Mouse (Mus musculus) splenic B cell, adult 2 months (primary cell): ENCODE results near the gene Naip5.
A peak's percentile ranks its signal among the peaks of the same experiment; 100 is the strongest.
"Not testable (repeated sequence)": the region's sequence is repeated elsewhere in the genome, so short reads cannot be mapped to it uniquely, and the experiment has no call there.

ENCODE experiments used
- DNase-seq: peaks from one replicate; pipeline ENCODE4 v3.0.0-alpha.2; 2011; ENCODE audit warnings: low read depth, low spot score
- H3K27me3 ChIP-seq: 2 replicates; pipeline ENCODE4 v1.6.1; 2012; ENCODE audit warnings: mild to moderate bottlenecking, low read length, moderate library complexity, mixed read lengths; ENCODE audit not compliant: control insufficient read depth, poor library complexity, insufficient read depth, severe bottlenecking
- H3K36me3 ChIP-seq: 2 replicates; pipeline ENCODE4 v1.6.1; 2012; ENCODE audit warnings: mild to moderate bottlenecking, low read length, moderate library complexity, mixed read lengths; ENCODE audit not compliant: control insufficient read depth, poor library complexity, insufficient read depth, severe bottlenecking

Naip5 gene

DNA sequence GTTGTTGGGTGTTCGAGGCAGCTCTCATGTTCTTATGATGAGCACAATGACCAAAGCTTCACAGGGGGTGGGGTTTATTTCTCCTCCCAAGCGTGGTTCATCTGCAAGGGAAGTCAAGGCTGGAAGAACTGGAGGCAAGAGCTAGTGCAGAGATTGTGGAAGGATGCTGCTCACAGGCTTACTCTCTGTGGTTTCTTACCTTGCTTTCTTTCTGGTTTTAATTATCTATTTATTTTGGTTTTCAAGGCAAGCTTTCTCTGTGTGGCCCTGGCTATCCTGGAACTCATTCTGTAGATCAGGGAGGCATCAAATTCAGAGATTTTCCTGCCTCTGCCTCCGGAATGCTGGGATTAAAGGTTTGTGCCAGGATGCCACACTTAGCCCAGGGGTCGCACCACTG lies at the start of gene Naip5:
Gene Naip5 (minus strand): TSS at position 101 of the 400 bp plus-strand sequence.
- not testable (repeated sequence) for H3K27me3 ChIP-seq, DNase-seq, H3K36me3 ChIP-seq

DNA sequence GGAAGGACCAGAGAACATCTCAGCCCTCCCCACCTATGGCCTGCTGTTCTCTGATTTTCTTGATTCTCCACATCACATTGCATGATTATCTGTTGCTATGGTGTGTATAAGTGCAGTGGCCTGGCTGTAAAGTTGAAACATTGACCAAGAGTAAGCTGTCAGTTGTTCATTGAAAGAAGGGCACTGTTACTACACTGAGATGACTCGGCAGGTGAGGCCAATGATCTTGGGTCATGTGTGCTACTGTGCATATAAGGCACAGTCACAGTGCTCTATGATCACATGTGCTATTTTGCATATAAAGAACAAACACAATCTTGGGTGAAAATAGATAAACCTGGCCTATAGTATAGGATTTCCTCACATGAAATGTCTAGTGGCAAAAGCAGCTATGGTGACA lies 38.5 kb upstream of the Naip5 start:
- no peak for DNase-seq
- Histone ChIP-seq H3K36me3 (no peaks in the 10 kb centered on the region), H3K27me3 (no peaks in the 10 kb centered on the region)

DNA sequence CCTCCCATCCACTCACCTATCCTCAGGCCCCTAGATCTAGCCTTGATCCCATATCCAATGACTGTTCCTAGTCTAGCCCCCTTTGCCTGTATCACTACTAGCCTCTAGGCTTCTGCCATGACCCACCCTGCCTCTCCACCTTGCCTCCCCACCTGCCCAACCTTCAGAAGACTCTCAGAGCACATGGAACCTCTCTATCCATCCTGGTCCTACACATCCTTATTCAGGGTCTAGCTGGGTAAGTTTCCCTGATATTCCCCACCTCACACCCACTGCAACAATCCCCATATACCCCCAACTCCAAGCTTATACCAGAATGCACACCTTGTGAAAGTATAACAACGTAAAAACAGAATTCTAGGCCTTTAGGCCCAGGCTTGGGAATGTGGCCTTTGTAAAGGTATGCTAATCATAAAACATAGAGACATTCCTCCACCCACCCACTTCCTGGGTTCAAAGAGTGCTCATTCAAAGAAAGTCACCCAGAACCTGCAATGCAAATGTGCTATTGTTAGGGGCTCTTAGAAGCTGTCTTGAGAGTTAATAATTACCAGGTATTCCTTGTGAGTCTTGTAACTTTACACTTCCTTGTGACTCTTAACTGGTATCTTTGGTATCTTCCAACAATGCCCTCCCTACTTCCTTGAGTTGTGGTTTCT lies 25.5 kb upstream of the Naip5 start:
- not testable (repeated sequence) for DNase-seq, H3K36me3 ChIP-seq, H3K27me3 ChIP-seq

DNA sequence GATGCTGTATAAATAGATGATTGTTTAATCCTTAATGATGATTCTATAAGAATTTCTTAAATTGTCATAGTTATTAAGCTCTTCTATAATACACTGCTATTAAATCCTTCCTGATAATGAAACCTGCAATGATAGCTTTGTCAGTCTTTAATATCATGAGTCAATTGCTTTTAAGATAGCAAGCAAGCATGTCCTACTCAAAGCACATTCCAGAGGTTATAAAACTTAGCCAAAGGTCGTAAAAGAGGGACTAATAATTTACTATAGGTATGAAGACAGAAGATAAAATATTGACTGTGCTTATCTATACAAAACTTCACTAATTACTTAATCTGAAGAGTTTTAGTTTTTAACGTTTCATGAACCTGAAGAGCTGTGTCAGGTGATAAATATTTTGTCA lies 10.9 kb upstream of the Naip5 start:
- not testable (repeated sequence) for H3K27me3 ChIP-seq, DNase-seq, H3K36me3 ChIP-seq

DNA sequence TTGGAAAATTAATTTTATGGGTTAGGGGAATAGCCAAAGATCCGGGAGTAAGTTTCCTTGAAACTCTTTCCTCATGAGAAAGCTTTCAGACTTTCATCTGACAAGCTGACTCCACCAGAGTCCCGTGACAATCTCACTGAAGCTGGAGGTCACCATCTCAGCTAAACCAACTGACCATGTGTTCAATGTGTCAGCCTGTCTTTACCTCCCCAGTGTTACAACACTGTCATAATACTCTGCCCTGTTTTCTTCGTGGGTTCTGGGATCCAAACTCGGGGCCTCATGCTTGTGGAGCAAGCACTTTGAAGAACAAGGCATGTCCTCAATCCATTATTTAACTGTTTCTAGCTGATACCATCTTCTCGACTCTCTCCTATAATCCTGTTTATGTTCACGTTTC lies 9.8 kb upstream of the Naip5 start:
- H3K36me3 ChIP-seq, DNase-seq, H3K27me3 ChIP-seq: not testable (repeated sequence)

DNA sequence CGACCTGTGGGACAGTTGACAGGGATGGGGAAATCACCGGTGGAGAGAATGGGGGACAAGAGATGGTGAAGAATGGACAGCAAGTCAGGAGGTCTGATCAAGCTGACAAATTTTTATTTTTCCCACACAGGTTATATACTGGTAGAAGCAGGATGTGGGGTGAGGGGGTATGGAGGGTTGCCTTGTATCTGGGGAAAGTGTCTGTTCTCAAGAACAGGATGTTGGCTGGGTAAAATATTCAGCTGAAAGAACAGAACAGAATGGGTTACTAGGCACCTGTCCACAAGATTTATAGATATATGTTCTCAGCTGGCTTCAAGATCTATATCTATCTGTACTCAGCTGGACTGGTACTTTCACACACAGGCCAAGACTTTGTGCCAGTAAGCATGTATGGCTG lies 5.8 kb upstream of the Naip5 start:
- DNase-seq, H3K27me3 ChIP-seq, H3K36me3 ChIP-seq: not testable (repeated sequence)

DNA sequence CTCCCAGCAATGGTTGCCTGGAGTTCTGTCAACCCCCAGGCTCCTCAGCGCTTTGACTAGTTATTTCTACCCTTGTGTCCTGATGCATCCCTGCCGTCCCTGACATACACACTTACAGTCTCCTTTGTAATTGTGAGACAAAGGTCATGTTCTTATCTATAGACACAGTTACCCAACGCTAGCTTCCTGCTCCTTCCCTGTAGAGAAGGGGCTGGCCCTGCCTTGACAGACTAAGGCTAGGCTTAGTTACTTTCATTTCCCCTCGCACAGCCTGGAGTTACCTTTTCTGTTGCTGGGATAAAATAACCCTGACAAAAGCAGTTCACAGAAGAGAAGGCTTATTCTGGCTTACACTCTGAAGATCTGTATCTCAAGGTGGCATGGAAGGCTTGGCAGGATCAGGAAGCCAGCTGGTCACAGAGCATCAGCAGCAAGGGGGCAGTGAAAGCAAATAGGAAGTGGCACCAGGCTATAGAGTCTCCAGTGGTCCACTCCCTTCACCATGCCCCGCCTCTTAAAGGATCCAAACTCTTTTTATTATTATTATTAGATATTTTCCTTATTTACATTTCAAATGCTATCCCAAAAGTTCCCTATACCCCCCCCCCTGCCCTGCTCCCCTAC lies 885 bp upstream of the Naip5 start:
- not testable (repeated sequence) for H3K27me3 ChIP-seq, H3K36me3 ChIP-seq
- DNase-seq: peak; percentile 17

DNA sequence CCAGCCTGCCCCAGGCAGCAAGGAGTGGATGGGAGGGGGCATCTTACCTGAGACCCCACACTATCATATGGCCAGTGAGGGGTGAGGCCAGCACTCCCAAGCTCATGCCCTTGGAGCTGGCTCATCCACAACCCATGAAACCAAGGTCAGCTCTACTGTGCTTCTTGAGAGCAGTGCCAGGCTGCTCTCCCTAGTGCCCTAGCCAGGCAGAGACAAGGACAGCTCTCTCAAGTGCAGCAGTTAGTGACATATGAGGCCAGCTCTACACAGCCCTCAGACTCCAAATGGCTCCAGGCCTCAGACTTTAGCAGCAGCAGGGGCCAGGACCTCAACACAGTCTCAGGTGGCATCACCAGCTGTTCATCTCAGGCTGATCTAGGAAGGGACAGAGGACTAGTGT lies 2.4 kb downstream of the Naip5 start:
- H3K27me3 ChIP-seq: no peaks in the 10 kb centered on the region
- H3K36me3 ChIP-seq: no peaks in the 10 kb centered on the region
- DNase-seq: no peak

DNA sequence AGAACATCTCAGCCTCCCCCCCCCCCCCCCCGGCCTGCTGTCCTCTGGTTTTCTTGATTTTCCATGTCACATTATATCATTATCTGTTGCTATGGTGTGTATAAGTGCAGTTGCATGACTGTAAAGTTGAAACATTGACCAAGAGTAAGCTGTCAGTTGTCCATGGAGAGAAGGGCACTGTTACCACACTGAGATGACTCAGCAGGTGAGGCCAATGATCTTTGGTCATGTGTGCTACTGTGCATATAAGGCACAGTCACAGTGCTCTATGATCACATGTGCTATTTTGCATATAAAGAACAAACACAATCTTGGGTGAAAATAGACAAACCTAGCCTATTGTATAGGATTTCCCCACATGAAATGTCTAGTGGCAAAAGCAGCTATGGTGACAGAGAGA lies 32.4 kb downstream of the Naip5 start:
- not testable (repeated sequence) for H3K36me3 ChIP-seq, H3K27me3 ChIP-seq, DNase-seq

DNA sequence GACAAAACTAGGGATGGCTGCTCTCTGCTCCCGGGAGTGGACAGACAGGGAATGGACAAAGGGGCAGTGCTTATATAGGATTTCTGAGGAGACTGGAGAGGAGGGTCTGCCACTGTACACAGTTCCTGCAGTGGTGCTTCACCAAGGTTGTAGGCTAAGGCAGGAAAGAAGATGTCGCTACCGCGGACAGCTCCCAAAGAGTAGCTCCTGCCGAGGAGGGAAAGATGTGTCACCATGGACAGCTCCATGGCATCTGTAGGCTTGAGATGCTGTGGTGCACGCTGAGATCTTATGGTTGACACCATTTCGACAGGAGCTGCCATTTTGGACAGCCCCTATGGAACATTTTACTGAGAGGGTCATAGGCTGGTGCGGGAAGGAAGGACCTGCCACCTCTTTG lies 35.6 kb downstream of the Naip5 start:
- peak; percentile 31 for DNase-seq
- Histone ChIP-seq H3K36me3 (no peaks in the 10 kb centered on the region), H3K27me3 (no peaks in the 10 kb centered on the region)

DNA sequence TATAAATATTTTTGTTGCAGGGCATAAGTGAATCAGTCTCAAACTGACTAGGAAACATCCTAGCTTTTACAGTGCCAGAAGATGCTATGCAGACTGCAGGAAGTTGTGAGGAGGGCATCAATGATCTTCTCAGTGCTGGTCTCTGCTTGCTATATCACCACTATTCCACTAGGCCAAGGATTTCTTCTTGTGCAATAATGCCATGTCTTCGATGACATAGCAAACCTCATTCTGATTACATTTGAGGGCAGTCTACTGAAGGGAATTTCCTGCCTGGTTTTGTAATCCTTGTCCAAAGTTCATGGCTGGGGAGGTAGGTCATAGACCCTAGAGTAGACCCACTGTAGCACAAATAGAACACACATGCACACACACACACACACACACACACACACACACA lies 42.8 kb downstream of the Naip5 start:
- H3K27me3 ChIP-seq: no peaks in the 10 kb centered on the region
- H3K36me3 ChIP-seq: no peaks in the 10 kb centered on the region
- DNase-seq: no peak

DNA sequence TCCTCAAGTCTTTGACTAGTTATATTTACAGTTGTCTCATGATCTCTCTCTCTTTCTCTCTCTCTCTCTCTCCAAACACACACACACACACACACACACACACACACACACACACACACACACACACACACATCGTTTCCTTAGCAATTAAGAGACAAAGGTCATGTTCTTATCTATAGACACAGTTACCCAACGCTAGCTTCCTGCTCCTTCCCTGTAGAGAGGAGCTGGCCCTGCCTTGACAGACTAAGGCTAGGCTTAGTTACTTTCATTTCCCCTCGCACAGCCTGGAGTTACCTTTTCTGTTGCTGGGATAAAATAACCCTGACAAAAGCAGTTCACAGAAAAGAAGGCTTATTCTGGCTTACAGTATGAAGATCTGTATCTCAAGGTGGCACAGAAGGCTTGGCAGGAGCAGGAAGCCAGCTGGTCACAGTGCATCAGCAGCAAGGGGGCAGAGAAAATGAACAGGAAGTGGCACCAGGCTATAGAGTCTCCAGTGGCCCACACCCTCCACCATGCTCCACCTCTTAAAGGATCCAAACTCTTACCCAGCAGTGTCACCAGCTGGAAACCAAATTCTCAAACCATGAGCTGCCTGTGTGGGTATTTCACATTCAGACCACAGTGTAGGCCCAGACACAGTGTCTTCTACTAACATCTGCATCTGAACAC lies 44.3 kb downstream of the Naip5 start, which contains the start of gene Naip2:
Gene Naip2 (minus strand): TSS at position 434 of the 675 bp plus-strand sequence.
- peak; percentile 32 for DNase-seq
- not testable (repeated sequence) for H3K27me3 ChIP-seq, H3K36me3 ChIP-seq

DNA sequence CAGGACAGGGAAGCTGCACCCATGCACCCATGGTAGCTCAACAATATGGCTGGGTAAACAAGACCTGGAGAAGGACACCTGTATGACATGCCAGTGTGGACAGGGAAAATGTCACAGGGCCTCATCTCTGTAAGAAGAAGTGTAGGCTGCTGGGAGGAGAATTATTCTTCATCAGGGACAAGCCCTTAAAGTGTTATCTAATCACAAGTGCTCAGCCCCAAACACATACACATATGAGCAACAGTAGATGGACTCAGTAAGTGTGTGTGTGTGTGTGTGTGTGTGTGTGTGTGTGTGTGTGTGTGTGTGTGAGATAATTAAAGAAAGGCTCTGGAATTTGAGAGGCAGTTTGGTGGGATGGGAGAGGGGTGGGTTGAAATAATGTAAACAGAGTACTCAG lies 45.3 kb downstream of the Naip5 start:
- no peaks in the 10 kb centered on the region for H3K27me3 ChIP-seq
- H3K36me3 ChIP-seq: no peaks in the 10 kb centered on the region

DNA sequence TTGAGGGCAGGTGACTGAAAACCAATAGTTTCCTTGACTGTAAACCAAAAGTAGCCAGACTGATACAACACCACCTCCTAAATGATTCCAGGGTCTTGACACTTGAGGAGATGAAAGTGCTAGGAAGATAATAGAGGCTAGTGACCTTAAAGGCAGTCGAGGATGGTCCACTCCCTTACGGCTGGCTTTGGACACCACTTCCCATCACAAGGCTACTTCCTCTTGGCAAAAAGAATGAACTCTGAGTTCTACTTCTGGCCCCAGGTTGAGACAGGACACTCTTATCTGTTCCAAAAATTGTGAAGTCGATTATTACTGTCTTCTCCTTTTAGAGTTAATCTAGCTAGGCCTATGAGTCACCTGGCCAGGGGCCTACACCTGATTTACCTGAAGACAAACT lies 50.7 kb downstream of the Naip5 start:
- no peak for DNase-seq
- H3K36me3 ChIP-seq: no peaks in the 10 kb centered on the region
- H3K27me3 ChIP-seq: no peaks in the 10 kb centered on the region

More for the DNA sequence above, 45.3 kb downstream of the Naip5 start:
- no peak for DNase-seq

DNA sequence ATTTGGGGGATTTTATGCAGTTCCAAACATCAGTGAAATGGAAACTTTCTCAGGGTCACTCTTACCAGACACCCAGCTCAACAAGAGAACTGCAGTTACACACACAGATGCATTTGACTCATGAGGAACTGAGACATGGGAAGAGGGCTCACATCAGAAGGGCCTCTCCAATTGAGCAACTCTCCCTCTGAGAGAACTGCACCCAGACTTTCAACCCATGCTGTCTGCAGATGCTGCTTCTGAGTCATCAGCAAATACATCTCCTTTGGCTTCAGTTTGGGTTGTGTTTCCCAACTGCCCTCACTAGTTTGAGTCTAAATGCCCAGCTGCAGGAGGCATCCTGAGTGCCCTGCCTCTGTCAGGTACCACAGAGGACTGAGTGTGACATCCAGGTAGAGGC lies 63.0 kb downstream of the Naip5 start:
- H3K27me3 ChIP-seq, DNase-seq, H3K36me3 ChIP-seq: not testable (repeated sequence)
